Mouse (Mus musculus) bone marrow macrophage, adult 2 months (primary cell): Measurements from ENCODE around the gene 3110070M22Rik. TPM values are rescaled to one million over a fixed set of nuclear protein-coding genes. Genes with fewer than 3 reads are reported as not detected.

Experiments used
- H3K27ac ChIP-seq: 2 replicates; pipeline ENCODE4 v1.5.1; 2012; ENCODE audit warnings: low read depth, low read length; ENCODE audit not compliant: insufficient read depth
- H3K4me1 ChIP-seq: 2 replicates; pipeline ENCODE4 v1.6.1; 2012; ENCODE audit warnings: low read length; ENCODE audit not compliant: control insufficient read depth, insufficient read depth
- H3K4me3 ChIP-seq: 2 replicates; pipeline ENCODE4 v1.5.1; 2012; ENCODE audit warnings: mild to moderate bottlenecking, low read length, moderate library complexity; ENCODE audit not compliant: insufficient read depth
- CTCF ChIP-seq: IDR thresholded peaks from 2 replicates; pipeline ENCODE4 v1.5.1; 2012; ENCODE audit warnings: low read depth, mild to moderate bottlenecking, low read length, moderate library complexity
- POLR2A ChIP-seq: IDR thresholded peaks from 2 replicates; pipeline ENCODE4 v1.6.1; 2012; ENCODE audit warnings: mild to moderate bottlenecking, low read depth, low read length, borderline replicate concordance
- polyA plus RNA-seq: library from polyadenylated mRNA; stranded (reverse); fragments of >200 nt; gene quantifications from 2 replicates; pipeline ENCODE4 v1.2.4, GENCODE M21; 2012; ENCODE audit not compliant: missing spikeins, insufficient read depth, insufficient read length

Gene 3110070M22Rik
- polyA plus RNA-seq, 1 experiment, result 0.50 TPM

DNA sequence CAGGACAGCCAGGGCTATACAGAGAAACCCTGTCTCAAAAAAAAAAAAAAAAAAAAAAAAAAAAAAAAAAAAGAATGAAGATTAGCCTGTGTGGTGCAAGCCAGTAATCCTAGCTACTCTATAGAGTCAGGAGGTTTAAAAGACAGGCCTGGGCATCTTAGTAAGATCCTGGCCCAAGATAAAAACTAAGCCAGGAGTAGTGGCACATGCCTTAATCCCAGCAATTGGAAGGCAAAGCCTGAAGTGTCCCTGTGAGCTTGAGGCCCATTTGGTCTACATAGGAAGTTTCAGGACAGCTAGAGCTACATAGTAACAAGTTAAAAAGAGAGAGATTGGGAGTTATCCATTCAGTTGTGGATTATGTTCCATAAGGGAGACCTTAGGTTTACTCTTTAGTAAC, 33.1 kb downstream of the 3110070M22Rik start:
- peaks cover 4% of the 10 kb centered on the region for H3K4me1 ChIP-seq
- H3K27ac ChIP-seq, result no peak overlapping the region
- TF ChIP-seq CTCF (no peak), POLR2A (no peak)
- no peak overlapping the region for H3K4me3 ChIP-seq

GRCm38 (mm10) chr13:119453563-119453962, 34.6 kb downstream of the 3110070M22Rik start:
- no peak overlapping the region for H3K4me3 ChIP-seq
- TF ChIP-seq POLR2A (no peak), CTCF (no peak)
- peaks cover 4% of the 10 kb centered on the region for H3K4me1 ChIP-seq
- H3K27ac ChIP-seq, result no peak overlapping the region

DNA sequence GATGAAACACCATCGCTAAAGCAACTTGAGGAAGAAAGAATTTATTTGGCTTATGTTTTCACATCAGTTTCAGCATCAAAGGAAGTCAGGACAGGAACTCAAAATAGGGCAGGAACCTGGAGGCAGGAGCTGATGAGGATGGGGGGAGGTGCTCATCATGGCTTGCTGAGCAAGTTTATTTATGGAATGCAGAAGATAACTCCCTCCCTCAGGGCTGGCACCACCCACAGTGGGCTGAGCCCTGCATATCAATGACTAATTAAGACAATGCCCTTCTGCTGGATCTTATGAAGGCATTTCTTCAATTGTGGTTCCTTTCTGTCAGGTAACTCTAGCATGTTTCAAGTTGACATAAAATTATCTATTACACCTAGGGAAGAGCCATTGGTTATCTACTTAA, 45.9 kb downstream of the 3110070M22Rik start:
- no peak for TF ChIP-seq CTCF
- no peak for TF ChIP-seq POLR2A
- peaks cover 14% of the 10 kb centered on the region for H3K4me1 ChIP-seq
- H3K4me3 ChIP-seq, result no peak overlapping the region
- no peak overlapping the region for H3K27ac ChIP-seq

Other genes starting within 250 kb of the 3110070M22Rik start
- 132 and 141 TPM in 2 replicates for gene Paip1, start 59.8 kb downstream of the 3110070M22Rik start, polyA plus RNA-seq
- 90.1 and 95.6 TPM in 2 replicates for gene 4833420G17Rik, start 25.6 kb downstream of the 3110070M22Rik start, polyA plus RNA-seq
- gene Tmem267, start 344 bp downstream of the 3110070M22Rik start, polyA plus RNA-seq, result 3.4 and 4.4 TPM in 2 replicates
- not detected in 2 replicates for gene Ccl28, start 135.4 kb upstream of the 3110070M22Rik start, polyA plus RNA-seq
- gene Hmgcs1, start 202.0 kb upstream of the 3110070M22Rik start, polyA plus RNA-seq, result 29.3 and 34.5 TPM in 2 replicates